Mouse (Mus musculus) heart, postnatal 25 days (tissue): ENCODE measurements around the gene Lix1l. TPM values are rescaled to one million over a fixed set of nuclear protein-coding genes. Genes with fewer than 3 reads are reported as not detected.

Source experiments
- DNase-seq: peaks from one replicate; pipeline ENCODE4 v3.0.0; 2022; ENCODE audit warnings: low spot score
- intact Hi-C: fragments of 180-260 bp; cut with DNase I; formaldehyde crosslinking; loops from one replicate; pipeline ENCODE4 v1.15.1; 2025
- total RNA-seq, 2 experiments: library from RNA; stranded (reverse); gene quantifications; 2 replicates each; pipeline ENCODE4 v1.2.3; 2021

Lix1l gene
- total RNA-seq, 2 experiments from 2014 or later, result 25.4 to 27.2 TPM

GRCm38 (mm10) chr3:96579239-96579750 is 21.7 kb upstream of the Lix1l start:
- intact Hi-C loops, result no loop called here
- DNase-seq, result no peak

- intact Hi-C loops, result loop anchor here (1.0 to 10.0 kb wide), 4 partner anchors 29 to 75 kb away; no protein-coding TSS in a partner anchor
- DNase-seq, result peak; percentile 81
Observed at GRCm38 (mm10) chr3:96579885-96580454, 21.0 kb upstream of the Lix1l start.

GRCm38 (mm10) chr3:96581141-96581540 is 19.8 kb upstream of the Lix1l start:
- no peak for DNase-seq
- intact Hi-C loops, result loop anchor here (10.0 kb wide), 1 partner anchor 76 kb away; no protein-coding TSS in a partner anchor

GRCm38 (mm10) chr3:96581771-96582515 is 19.0 kb upstream of the Lix1l start:
- no peak for DNase-seq
- intact Hi-C loops, result loop anchor here (10.0 kb wide), 1 partner anchor 77 kb away; no protein-coding TSS in a partner anchor

- DNase-seq, result no peak
- intact Hi-C loops, result loop anchor here (10.0 kb wide), 1 partner anchor 79 kb away; no protein-coding TSS in a partner anchor
Observed at GRCm38 (mm10) chr3:96583386-96583785, 17.6 kb upstream of the Lix1l start.

GRCm38 (mm10) chr3:96590657-96591056 is 10.3 kb upstream of the Lix1l start:
- DNase-seq, result no peak
- intact Hi-C loops, result no loop called here

- DNase-seq, result no peak
- intact Hi-C loops, result no loop called here
Observed at GRCm38 (mm10) chr3:96593374-96593773, 7.6 kb upstream of the Lix1l start.

- DNase-seq, result peak; percentile 92
- intact Hi-C loops, result no loop called here
Observed at GRCm38 (mm10) chr3:96593790-96594560, 7.0 kb upstream of the Lix1l start, which contains the start of gene Polr3gl. TSS of gene Polr3gl (minus strand) at chr3:96594181.

- intact Hi-C loops, result no loop called here
Observed at GRCm38 (mm10) chr3:96594851-96595250, 6.1 kb upstream of the Lix1l start.

GRCm38 (mm10) chr3:96595661-96596060 is 5.3 kb upstream of the Lix1l start:
- DNase-seq, result no peak
- intact Hi-C loops, result no loop called here

More at GRCm38 (mm10) chr3:96594851-96595250, 6.1 kb upstream of the Lix1l start:
- no peak for DNase-seq

GRCm38 (mm10) chr3:96596228-96596707 is 4.7 kb upstream of the Lix1l start, which contains the start of gene Ankrd34a:
TSS of gene Ankrd34a (plus strand) at chr3:96596636.
- peak; percentile 27 for DNase-seq
- intact Hi-C loops, result no loop called here

GRCm38 (mm10) chr3:96596855-96597254 is 4.1 kb upstream of the Lix1l start:
- intact Hi-C loops, result no loop called here
- DNase-seq, result no peak

GRCm38 (mm10) chr3:96597435-96597891 is 3.5 kb upstream of the Lix1l start:
- no peak for DNase-seq

GRCm38 (mm10) chr3:96598156-96599068 is 2.5 kb upstream of the Lix1l start:
- intact Hi-C loops, result no loop called here
- peak; percentile 73 for DNase-seq

More at GRCm38 (mm10) chr3:96597435-96597891, 3.5 kb upstream of the Lix1l start:
- intact Hi-C loops, result no loop called here

- intact Hi-C loops, result no loop called here
- no peak for DNase-seq
Observed at GRCm38 (mm10) chr3:96599069-96599393, 1.9 kb upstream of the Lix1l start.

GRCm38 (mm10) chr3:96599411-96599810 is 1.5 kb upstream of the Lix1l start:
- intact Hi-C loops, result no loop called here
- DNase-seq, result no peak

- intact Hi-C loops, result no loop called here
- DNase-seq, result peak; percentile 76
Observed at GRCm38 (mm10) chr3:96601251-96601787, 370 bp downstream of the Lix1l start.

GRCm38 (mm10) chr3:96601941-96602703 is 1.2 kb downstream of the Lix1l start:
- no peak for DNase-seq
- intact Hi-C loops, result loop anchor here (2.0 kb wide), 1 partner anchor 27 kb away; the partner anchor contains the start of gene Rbm8a
